In the genomic region with DNA sequence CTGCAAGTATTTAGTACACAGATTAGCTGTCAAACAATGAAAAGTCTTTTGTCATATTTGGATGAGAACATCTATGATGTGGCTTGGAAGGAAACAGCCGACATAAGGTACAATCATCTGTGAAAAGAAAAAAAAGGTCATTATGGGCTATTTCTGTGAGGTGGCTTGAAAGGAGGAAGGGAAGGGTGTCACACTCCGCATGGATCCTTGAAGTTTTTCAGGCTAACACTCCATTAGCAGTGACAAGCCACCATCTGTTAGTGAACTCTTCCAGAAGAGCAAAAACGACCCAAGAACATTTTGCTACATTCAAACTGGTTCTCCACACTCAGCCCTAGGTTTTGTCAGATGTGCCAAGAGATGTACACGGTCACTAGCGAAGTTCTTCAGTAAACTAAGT, we compare ENCODE assay signal across 13 mouse cellular contexts.
DNase-seq lines count a peak whose midpoint lies in the region.
"Had no signal": no experiment of that assay in that cellular context is flagged by ENCODE, and none has a peak within 500 bp of the region (broad histone marks: within the 10 kb centered on the region; RNA-seq: fewer than 3 reads in every experiment).

No protein-coding gene starts in this region.

- DNase-seq in layer of hippocampus, adult 11-12 months (ENCODE audit: low spot score): peak; percentile 2
- DNase-seq in layer of hippocampus, adult 8-10 months (ENCODE audit: low spot score in 2 of 2): no peak
- DNase-seq in brain, adult 2 months (ENCODE audit: low read depth, low spot score): peak; percentile 68
- DNase-seq in cerebellum, adult 11 months: peak; percentile 7
- peak; percentile 6 to 46 for DNase-seq in cerebellum, postnatal 14 days
- DNase-seq in testis, postnatal 10 days (ENCODE audit: low spot score): no peak
- DNase-seq in left cerebral cortex, adult 18-20 months (ENCODE audit: low spot score in 2 of 2): no peak
- DNase-seq: adrenal gland, postnatal 14 days; gastrocnemius, postnatal 10 days; heart, adult 18-20 months; kidney, adult 9 months; kidney, postnatal 4 days; liver, embryonic 13.5 days had no signal

Comparison
In these comparisons a context has a peak if more than half of its experiments do, and no peak if none do; other contexts are left out.
1. DNase-seq: peak in layer of hippocampus, adult 11-12 months (single experiment), brain, adult 2 months (single experiment), cerebellum, adult 11 months (single experiment) and cerebellum, postnatal 14 days (2 of 2); none in layer of hippocampus, adult 8-10 months (0 of 2), testis, postnatal 10 days (single experiment) and left cerebral cortex, adult 18-20 months (0 of 2).